Mouse (Mus musculus) urinary bladder, postnatal 14 days (tissue): ENCODE results near the gene Fgr.

Experiments used
- DNase-seq: peaks from one replicate; pipeline ENCODE4 v3.0.0; 2021; ENCODE audit warnings: low spot score

The Fgr gene

GRCm38 (mm10) chr4:132958741-132959678 is 14.9 kb upstream of the Fgr start:
- DNase-seq, result no peak

GRCm38 (mm10) chr4:132959679-132960045 is 14.2 kb upstream of the Fgr start:
- DNase-seq, result no peak

- no peak for DNase-seq
These were observed 13.6 kb upstream of the Fgr start for GRCm38 (mm10) chr4:132960313-132960712.

- DNase-seq, result peak; percentile 56
These were observed 12.8 kb upstream of the Fgr start for GRCm38 (mm10) chr4:132960864-132961639.

GRCm38 (mm10) chr4:132961866-132962265 is 12.0 kb upstream of the Fgr start:
- DNase-seq, result no peak

GRCm38 (mm10) chr4:132962628-132963027 is 11.3 kb upstream of the Fgr start:
- no peak for DNase-seq

GRCm38 (mm10) chr4:132963436-132963835 is 10.5 kb upstream of the Fgr start:
- DNase-seq, result no peak

- DNase-seq, result no peak
These were observed 9.8 kb upstream of the Fgr start for GRCm38 (mm10) chr4:132964064-132964463.

- DNase-seq, result no peak
These were observed 9.4 kb upstream of the Fgr start for GRCm38 (mm10) chr4:132964473-132964872.

GRCm38 (mm10) chr4:132968105-132968938 is 5.6 kb upstream of the Fgr start:
- no peak for DNase-seq

- DNase-seq, result no peak
These were observed 2.3 kb upstream of the Fgr start for GRCm38 (mm10) chr4:132971601-132972000.

- no peak for DNase-seq
These were observed 1.8 kb upstream of the Fgr start for GRCm38 (mm10) chr4:132972101-132972500.

- DNase-seq, result no peak
These were observed 1.3 kb upstream of the Fgr start for GRCm38 (mm10) chr4:132972556-132972955.

GRCm38 (mm10) chr4:132973186-132973585 is 709 bp upstream of the Fgr start:
- DNase-seq, result no peak

GRCm38 (mm10) chr4:132974904-132975303 is 1.0 kb downstream of the Fgr start:
- peak; percentile 69 for DNase-seq

- no peak for DNase-seq
These were observed 1.9 kb downstream of the Fgr start for GRCm38 (mm10) chr4:132975791-132976190.

GRCm38 (mm10) chr4:132976729-132977128 is 2.8 kb downstream of the Fgr start:
- no peak for DNase-seq

GRCm38 (mm10) chr4:132977597-132977996 is 3.7 kb downstream of the Fgr start:
- no peak for DNase-seq

GRCm38 (mm10) chr4:132979186-132979585 is 5.3 kb downstream of the Fgr start:
- DNase-seq, result no peak

GRCm38 (mm10) chr4:132981621-132982020 is 7.7 kb downstream of the Fgr start:
- DNase-seq, result no peak

GRCm38 (mm10) chr4:132982999-132983398 is 9.1 kb downstream of the Fgr start:
- DNase-seq, result no peak
